Mouse (Mus musculus): Measurements from ENCODE around the gene Smpx.

- no peak for TF ChIP-seq CTCF (IDR thresholded peaks at IDR 0.05; ENCODE audit: low read depth, low read length)
- no peak for TF ChIP-seq POLR2A (IDR thresholded peaks at IDR 0.05; ENCODE audit: extremely low read depth, insufficient read depth, low read length)
Observed at GRCm38 (mm10) chrX:157707236-157707635, 8.5 kb downstream of the Smpx start.

All from liver, adult 2 months (tissue).